13 mouse cellular contexts compared by ENCODE assay signal in genomic region chr6:51921831-51922230, GRCm38 (mm10).
DNase-seq lines count a peak whose midpoint lies in the region.
"Had no signal": no experiment of that assay in that cellular context is flagged by ENCODE, and none has a peak within 500 bp of the region (broad histone marks: within the 10 kb centered on the region; RNA-seq: fewer than 3 reads in every experiment).

No protein-coding gene starts in this region.

- DNase-seq in adrenal gland, postnatal 14 days: peak; percentile 15
- no peak for DNase-seq in adrenal gland, adult 8-10 months
- DNase-seq in left cerebral cortex, postnatal 4 days: peak; percentile 10
- DNase-seq in left cerebral cortex, postnatal 10 days (ENCODE audit: extremely low spot score in 1 of 2, low spot score in 2 of 2): no peak
- DNase-seq in 3T3-L1 (ENCODE audit: low read depth, low spot score) (peak; percentile 52), NIH3T3 (ENCODE audit: low read depth) (peak; percentile 65)
- no peak for DNase-seq in right cerebral cortex, postnatal 25 days
- DNase-seq in urinary bladder, postnatal 25 days (ENCODE audit: low spot score): no peak
- DNase-seq: cerebellum, adult 11 months; cerebellum, adult 8-10 months; gastrocnemius, adult 2 months; gastrocnemius, postnatal 14 days; heart, adult 11 months had no signal

- intact Hi-C loops in left cerebral cortex, postnatal 4 days (cut with DNase I): no loop called here
- intact Hi-C loops in left cerebral cortex, postnatal 10 days (cut with DNase I): no loop called here

Comparison
In these comparisons a context has a peak if more than half of its experiments do, and no peak if none do; other contexts are left out.
1. DNase-seq: peak in adrenal gland, postnatal 14 days (single experiment), left cerebral cortex, postnatal 4 days (single experiment), 3T3-L1 (single experiment) and NIH3T3 (single experiment); none in adrenal gland, adult 8-10 months (single experiment), left cerebral cortex, postnatal 10 days (0 of 2), right cerebral cortex, postnatal 25 days (single experiment) and urinary bladder, postnatal 25 days (single experiment).